Mouse (Mus musculus) skeletal muscle tissue, postnatal 0 days (tissue): Measurements from ENCODE around the gene Ggnbp2. TPM values are rescaled to one million over a fixed set of nuclear protein-coding genes. Genes with fewer than 3 reads are reported as not detected.

Experiments
- microRNA-seq, 2 experiments: library from miRNA; unstranded; fragments of <30 nt; microRNA quantifications; one replicate each; pipeline ENCODE4; 2016
- polyA plus RNA-seq: library from polyadenylated mRNA; unstranded; fragments of >200 nt; fragmentation: Nextera tagmentation; extraction: Ambion mirVana; gene quantifications from 2 replicates; pipeline ENCODE4 v1.2.1, GENCODE M21; 2015

The Ggnbp2 gene
- polyA plus RNA-seq, result 34.6 and 43.9 TPM in 2 replicates

GRCm38 (mm10) chr11:84870337-84871043 is at the start of gene Ggnbp2:
TSS of gene Ggnbp2 (minus strand) at chr11:84870817.

GRCm38 (mm10) chr11:84916053-84916702 is 45.6 kb upstream of the Ggnbp2 start, which contains the start of gene Znhit3:
TSS of gene Znhit3 (minus strand) at chr11:84916366.

GRCm38 (mm10) chr11:84879772-84880464 is 9.3 kb upstream of the Ggnbp2 start, which contains the start of the genes Myo19 and Pigw:
TSS of gene Myo19 (plus strand) at chr11:84880148.
TSS of gene Pigw (minus strand) at chr11:84880285.

GRCm38 (mm10) chr11:84828516-84829399 is 41.9 kb downstream of the Ggnbp2 start, which contains the start of gene Dhrs11:
TSS of gene Dhrs11 (minus strand) at chr11:84828994.

GRCm38 (mm10) chr11:84818961-84819692 is 51.5 kb downstream of the Ggnbp2 start, which contains the start of gene Mrm1:
TSS of gene Mrm1 (minus strand) at chr11:84819515.

Small RNAs within 50 kb of the gene (microRNA-seq; reads per million reads assigned to microRNA genes)
- gene Gm23564, result 0 reads per million in 2 experiments

Other genes with a start within 250 kb of the Ggnbp2 start
- 6.3 and 6.5 TPM in 2 replicates for gene Mrm1, start 51.3 kb downstream of the Ggnbp2 start, polyA plus RNA-seq
- gene Dhrs11, start 41.8 kb downstream of the Ggnbp2 start, polyA plus RNA-seq, result 17.7 and 18.1 TPM in 2 replicates
- gene Myo19, start 9.3 kb upstream of the Ggnbp2 start, polyA plus RNA-seq, result 1.6 and 2.4 TPM in 2 replicates
- gene Pigw, start 9.5 kb upstream of the Ggnbp2 start, polyA plus RNA-seq, result 1.6 and 1.7 TPM in 2 replicates
- gene Znhit3, start 45.5 kb upstream of the Ggnbp2 start, polyA plus RNA-seq, result 34.4 and 34.6 TPM in 2 replicates
- 6.5 and 18.0 TPM in 2 replicates for gene Car4, start 87.0 kb upstream of the Ggnbp2 start, polyA plus RNA-seq